10 mouse cellular contexts compared by ENCODE assay signal in the genomic region with DNA sequence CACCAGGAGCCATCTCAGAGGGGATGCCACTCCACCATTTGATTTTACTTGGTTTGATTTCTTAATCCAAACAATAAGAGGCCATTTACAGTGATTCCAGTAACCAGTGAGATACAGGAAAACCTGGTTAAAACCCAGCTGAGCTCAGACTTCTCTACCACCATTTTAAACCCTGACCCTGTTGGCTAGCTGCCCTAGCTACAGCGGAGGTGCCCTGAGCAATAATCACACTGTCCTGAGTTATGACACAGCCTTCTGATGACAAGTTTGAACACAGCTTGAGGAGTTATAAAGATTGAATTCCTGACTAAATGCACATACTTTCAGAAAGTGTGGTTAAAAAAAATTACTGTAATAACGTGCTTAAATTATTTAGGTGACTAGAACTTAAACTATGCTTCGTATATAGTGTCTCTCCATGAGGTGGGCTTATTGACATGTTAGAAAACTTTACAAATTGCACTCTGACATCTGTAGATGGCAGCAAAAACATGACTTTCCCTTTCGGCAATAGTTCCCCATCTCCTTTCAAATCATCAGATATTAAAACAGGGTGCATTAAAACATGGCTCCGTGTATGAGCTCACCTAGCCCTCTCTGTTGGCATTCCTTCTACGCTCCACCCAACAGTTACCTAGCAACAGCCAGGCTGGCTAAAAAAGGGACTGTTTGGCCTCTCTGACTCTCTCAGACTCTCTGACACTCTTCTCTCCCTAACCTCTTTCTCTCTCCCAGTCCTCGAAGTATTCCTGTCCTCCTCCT. TPM values are rescaled to one million over a fixed set of nuclear protein-coding genes. Genes with fewer than 3 reads are reported as not detected.
DNase-seq lines count a peak whose midpoint lies in the region; ATAC-seq and TF ChIP-seq lines count a peak whose summit lies in the region.
"Had no signal": no experiment of that assay in that cellular context is flagged by ENCODE, and none has a peak within 500 bp of the region (broad histone marks: within the 10 kb centered on the region; RNA-seq: fewer than 3 reads in every experiment).

No protein-coding gene starts in this region.

- no peak overlapping the region for H3K9ac ChIP-seq in neural tube, embryonic 12.5 days
- H3K9ac ChIP-seq in lung, postnatal 0 days (replicated peaks; ENCODE audit: low read depth): no peak overlapping the region

- H3K27me3 ChIP-seq in neural tube, embryonic 12.5 days (replicated peaks): no peaks in the 10 kb centered on the region
- H3K27me3 ChIP-seq in lung, postnatal 0 days (replicated peaks; ENCODE audit: insufficient read depth, low read length): no peaks in the 10 kb centered on the region

- H3K36me3 ChIP-seq in neural tube, embryonic 12.5 days: no peaks in the 10 kb centered on the region
- H3K36me3 ChIP-seq in lung, postnatal 0 days (ENCODE audit: insufficient read depth, low read length): no peaks in the 10 kb centered on the region

- H3K27ac ChIP-seq in neural tube, embryonic 12.5 days: no peak overlapping the region
- peak overlapping the region; percentile 43 for H3K27ac ChIP-seq in lung, postnatal 0 days (ENCODE audit: low read length)

- no peaks in the 10 kb centered on the region for H3K9me3 ChIP-seq in neural tube, embryonic 12.5 days
- H3K9me3 ChIP-seq in lung, postnatal 0 days (ENCODE audit: low read length): no peaks in the 10 kb centered on the region

- H3K4me3 ChIP-seq in neural tube, embryonic 12.5 days: no peak overlapping the region
- no peak overlapping the region for H3K4me3 ChIP-seq in lung, postnatal 0 days (ENCODE audit: low read depth, low read length)

- no peaks in the 10 kb centered on the region for H3K4me1 ChIP-seq in neural tube, embryonic 12.5 days
- no peaks in the 10 kb centered on the region for H3K4me1 ChIP-seq in lung, postnatal 0 days (ENCODE audit: insufficient read depth, low read depth, low read length)

- peak; percentile 12 for DNase-seq in embryo, embryonic 10 days (ENCODE audit: low spot score)
- no peak for DNase-seq in embryo, embryonic 9.5 days (ENCODE audit: extremely low spot score)
- DNase-seq in neural tube, embryonic 10.5 days (ENCODE audit: extremely low spot score, low spot score): no peak
- peak; percentile 12 to 18 for DNase-seq in heart, postnatal 10 days
- peak; percentile 86 for DNase-seq in lung, postnatal 0 days (ENCODE audit: low spot score)
- DNase-seq in T-cell, adult 2 months (ENCODE audit: low spot score): no peak

- no peak overlapping the region for H3K4me2 ChIP-seq in neural tube, embryonic 12.5 days (replicated peaks)
- H3K4me2 ChIP-seq in lung, postnatal 0 days (replicated peaks; ENCODE audit: low read depth, low read length): 0 out of 2 replicates have a peak overlapping the region, but pooled peaks have one; percentile 19

- 74% methylated on average over 7 of the region's 7 CpGs for WGBS in neural tube, embryonic 12.5 days
- WGBS in lung, postnatal 0 days: 31% methylated on average over 7 of the region's 7 CpGs

- TF ChIP-seq CTCF in lung, postnatal 0 days (IDR thresholded peaks at IDR 0.05): peak; percentile 28

- intact Hi-C loops in heart, postnatal 10 days (cut with DNase I): loop anchor here (5.0 kb wide), 1 partner anchor 607 kb away; no protein-coding TSS in a partner anchor

- no peak for TF ChIP-seq EP300 in lung, postnatal 0 days (IDR thresholded peaks at IDR 0.05)

- peak; percentile 41; the same call in 1 of the 2 replicates for ATAC-seq in neural tube, embryonic 12.5 days (ENCODE audit: low FRiP score, low read depth)
- peak; percentile 89 for ATAC-seq in lung, postnatal 0 days
- no peak for ATAC-seq in inflammation-experienced regulatory T-cells, adult 6 months

RNA-seq across cellular contexts. Expression of gene Gm11099, which starts 29.1 kb away (rescaled TPM):
- polyA plus RNA-seq in neural tube, embryonic 12.5 days (2016; fragmentation: Nextera tagmentation; extraction: Ambion mirVana): not detected in 2 replicates
- total RNA-seq in heart, postnatal 10 days (2021): not detected
- not detected in 2 replicates for polyA plus RNA-seq in lung, postnatal 0 days (2015; fragmentation: Nextera tagmentation; extraction: Ambion mirVana)
- not detected for polyA plus RNA-seq in inflammation-experienced regulatory T-cells, adult 6 months (2017; shearing (Covaris generic))
- total RNA-seq: hematopoietic stem cell, adult 5-6 weeks; neutrophil, adult 5-6 weeks had no signal

Comparison
In these comparisons a context has a peak if more than half of its experiments do, and no peak if none do; other contexts are left out.
1. DNase-seq: peak in embryo, embryonic 10 days (single experiment), heart, postnatal 10 days (2 of 2) and lung, postnatal 0 days (single experiment); none in embryo, embryonic 9.5 days (single experiment), neural tube, embryonic 10.5 days (single experiment) and T-cell, adult 2 months (single experiment).